In the genomic region with DNA sequence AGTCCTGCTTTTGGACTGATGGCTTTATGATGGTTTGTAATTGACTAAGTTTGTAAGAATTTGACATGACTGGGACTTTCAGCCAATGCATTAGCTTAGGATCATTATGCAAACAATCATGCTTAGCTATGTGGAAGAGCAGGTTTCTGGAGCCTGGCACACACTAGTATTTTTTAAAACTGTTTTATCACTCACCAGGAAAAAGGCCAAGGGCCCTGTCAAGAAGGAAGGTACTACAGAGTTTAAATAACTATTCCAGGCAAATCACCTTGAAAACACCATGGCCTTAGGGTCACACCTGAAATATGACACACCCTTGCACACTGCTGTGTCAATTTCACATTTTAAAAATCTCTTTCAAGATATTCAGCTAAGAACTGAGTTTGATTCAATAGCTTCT, we compare ENCODE assay signal across 26 mouse cellular contexts.
A peak's percentile ranks its signal among the peaks of the same experiment; 100 is the strongest.
DNase-seq lines count a peak whose midpoint lies in the region; ATAC-seq and TF ChIP-seq lines count a peak whose summit lies in the region.
"Had no signal": no experiment of that assay in that cellular context is flagged by ENCODE, and none has a peak within 500 bp of the region (broad histone marks: within the 10 kb centered on the region; RNA-seq: fewer than 3 reads in every experiment).

No protein-coding gene starts in this region.

- no peaks in the 10 kb centered on the region for H3K36me3 ChIP-seq in stomach, postnatal 0 days (ENCODE audit: control insufficient read depth, insufficient read depth, low read length)
- H3K36me3 ChIP-seq: embryonic facial prominence, embryonic 13.5 days; forebrain, embryonic 10.5 days; heart, embryonic 13.5 days; midbrain, embryonic 12.5 days; neural tube, embryonic 15.5 days had no signal

- H3K27me3 ChIP-seq in stomach, postnatal 0 days (ENCODE audit: control insufficient read depth, insufficient read depth, low read length) = no peaks in the 10 kb centered on the region
- H3K27me3 ChIP-seq: embryonic facial prominence, embryonic 13.5 days; heart, embryonic 13.5 days; midbrain, embryonic 12.5 days; neural tube, embryonic 15.5 days had no signal

- no peaks in the 10 kb centered on the region for H3K4me1 ChIP-seq in stomach, postnatal 0 days (replicated peaks; ENCODE audit: control insufficient read depth, insufficient read depth)
- H3K4me1 ChIP-seq: embryonic facial prominence, embryonic 13.5 days; heart, embryonic 13.5 days; midbrain, embryonic 12.5 days; neural tube, embryonic 15.5 days had no signal

- H3K4me3 ChIP-seq in stomach, postnatal 0 days (ENCODE audit: low read depth, low read length) = no peak overlapping the region
- H3K4me3 ChIP-seq: embryonic facial prominence, embryonic 13.5 days; forebrain, embryonic 10.5 days; heart, adult 2 months; heart, embryonic 13.5 days; left cerebral cortex, adult 2 months; midbrain, embryonic 12.5 days; neural tube, embryonic 15.5 days had no signal

- peak; percentile 27 for DNase-seq in kidney, postnatal 14 days
- DNase-seq in kidney, postnatal 25 days = no peak
- peak; percentile 26 for DNase-seq in urinary bladder, postnatal 14 days (ENCODE audit: low spot score)
- no peak for DNase-seq in urinary bladder, postnatal 25 days (ENCODE audit: low spot score)
- peak; percentile 7 for DNase-seq in lung, postnatal 25 days (ENCODE audit: low spot score)
- peak; percentile 21 for DNase-seq in stomach, postnatal 0 days (ENCODE audit: low spot score)
- DNase-seq: adrenal gland, postnatal 10 days; cerebellum, adult 18-20 months; cerebellum, postnatal 25 days; forebrain, postnatal 0 days; gastrocnemius, postnatal 14 days; heart, adult 2 months; heart, postnatal 14 days; layer of hippocampus, adult 9-11 months; left cerebral cortex, postnatal 4 days; right cerebral cortex, adult 18-20 months; thymus, postnatal 25 days had no signal

- no peak overlapping the region for H3K9ac ChIP-seq in stomach, postnatal 0 days (ENCODE audit: low read length)
- H3K9ac ChIP-seq: embryonic facial prominence, embryonic 13.5 days; forebrain, postnatal 0 days; heart, embryonic 13.5 days; midbrain, embryonic 12.5 days; neural tube, embryonic 15.5 days had no signal

- no peaks in the 10 kb centered on the region for H3K9me3 ChIP-seq in stomach, postnatal 0 days (ENCODE audit: control insufficient read depth, low read length)
- H3K9me3 ChIP-seq: embryonic facial prominence, embryonic 13.5 days; forebrain, embryonic 10.5 days; heart, embryonic 13.5 days; midbrain, embryonic 12.5 days; neural tube, embryonic 15.5 days had no signal

- ATAC-seq in stomach, postnatal 0 days (ENCODE audit: low FRiP score, low TSS enrichment) = peak; percentile 56; the same call in 1 of the 2 replicates
- ATAC-seq in granulocyte monocyte progenitor cell, adult 5-6 weeks (replicated peaks; ENCODE audit: poor library complexity, severe bottlenecking) = no peak
- ATAC-seq: forebrain, postnatal 0 days; hindbrain, postnatal 0 days; intestine, embryonic 16.5 days had no signal

- no peak overlapping the region for H3K27ac ChIP-seq in stomach, postnatal 0 days (replicated peaks)
- H3K27ac ChIP-seq: embryonic facial prominence, embryonic 13.5 days; forebrain, embryonic 10.5 days; heart, adult 2 months; heart, embryonic 13.5 days; hindbrain, postnatal 0 days; left cerebral cortex, adult 2 months; midbrain, embryonic 12.5 days; neural tube, embryonic 15.5 days had no signal

- no peak for TF ChIP-seq CTCF in stomach, postnatal 0 days (IDR thresholded peaks at IDR 0.05; ENCODE audit: low read depth)

- H3K4me2 ChIP-seq in stomach, postnatal 0 days (replicated peaks; ENCODE audit: low read depth) = no peak overlapping the region
- H3K4me2 ChIP-seq: embryonic facial prominence, embryonic 13.5 days; heart, embryonic 13.5 days; midbrain, embryonic 12.5 days; neural tube, embryonic 15.5 days had no signal

- TF ChIP-seq EP300 in stomach, postnatal 0 days (optimal IDR thresholded peaks at IDR 0.05) = no peak

Comparison
In these comparisons a context has a peak if more than half of its experiments do, and no peak if none do; other contexts are left out.
1. DNase-seq: peak in kidney, postnatal 14 days (single experiment), urinary bladder, postnatal 14 days (single experiment), lung, postnatal 25 days (single experiment) and stomach, postnatal 0 days (single experiment); none in kidney, postnatal 25 days (0 of 2) and urinary bladder, postnatal 25 days (single experiment).